Mouse (Mus musculus): ENCODE results near the gene Ap2b1.
A peak's percentile ranks its signal among the peaks of the same experiment; 100 is the strongest.

Gene Ap2b1

DNA sequence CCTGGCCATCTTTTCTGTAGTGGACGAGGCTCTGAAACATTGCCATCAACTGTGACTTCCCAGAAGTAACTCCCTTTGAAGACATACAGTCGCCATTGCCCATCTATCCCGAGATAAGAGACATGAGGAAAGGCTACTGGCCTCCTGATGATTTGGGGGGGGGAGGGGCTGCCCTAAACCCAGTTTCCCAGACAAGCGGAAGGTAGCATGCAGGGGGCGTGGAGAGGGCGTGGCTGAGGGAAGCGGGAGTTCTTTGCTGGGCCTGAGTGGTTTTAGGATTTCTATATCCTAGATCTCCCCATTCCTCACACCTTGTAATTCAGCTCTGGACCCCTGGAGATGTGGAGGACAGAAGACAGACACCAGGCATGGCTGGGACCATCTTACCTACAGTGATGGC is 145.0 kb downstream of the Ap2b1 start:
- no peak for DNase-seq (ENCODE audit: low spot score)

DNA sequence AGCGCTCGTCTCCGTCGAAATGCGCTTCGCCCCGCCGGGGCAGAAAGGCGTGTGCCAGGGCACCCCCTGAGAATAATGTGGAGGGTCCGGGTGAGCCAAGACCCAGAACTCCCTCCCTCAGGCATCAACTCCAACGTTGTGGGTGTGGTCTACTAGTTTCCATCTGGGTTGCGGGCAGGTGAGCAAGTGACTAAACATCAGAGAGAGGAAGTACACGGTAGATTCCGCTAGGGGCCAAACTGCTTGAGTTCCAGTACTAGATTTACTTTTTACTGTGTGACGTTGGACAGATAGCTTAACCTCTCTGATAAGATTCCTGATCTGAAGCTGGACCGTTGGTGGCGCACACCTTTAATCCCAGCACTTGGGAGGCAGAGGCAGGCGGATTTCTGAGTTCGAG is 146.2 kb downstream of the Ap2b1 start:
- no peak for DNase-seq (ENCODE audit: low spot score)

DNA sequence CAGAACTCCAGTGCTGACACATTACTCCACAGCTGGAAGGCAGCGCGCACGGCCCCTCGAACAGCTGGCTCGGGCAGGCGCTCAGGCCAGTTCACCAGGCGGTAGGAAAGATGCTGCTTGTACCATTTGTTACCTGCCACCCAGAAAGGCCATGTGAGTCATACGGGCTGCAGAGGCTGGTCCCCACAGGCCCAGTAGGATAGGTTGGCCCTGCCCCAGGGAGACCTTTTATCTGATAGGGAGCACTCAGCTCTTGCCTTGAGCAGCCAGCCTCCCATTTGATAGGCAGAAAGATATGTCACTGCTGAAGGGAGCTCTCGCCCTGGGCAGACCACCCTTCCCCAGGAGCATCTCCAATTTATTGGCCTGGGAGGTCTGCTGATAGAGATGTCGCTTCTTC is 148.8 kb downstream of the Ap2b1 start:
- no peak for DNase-seq (ENCODE audit: low spot score)

DNA sequence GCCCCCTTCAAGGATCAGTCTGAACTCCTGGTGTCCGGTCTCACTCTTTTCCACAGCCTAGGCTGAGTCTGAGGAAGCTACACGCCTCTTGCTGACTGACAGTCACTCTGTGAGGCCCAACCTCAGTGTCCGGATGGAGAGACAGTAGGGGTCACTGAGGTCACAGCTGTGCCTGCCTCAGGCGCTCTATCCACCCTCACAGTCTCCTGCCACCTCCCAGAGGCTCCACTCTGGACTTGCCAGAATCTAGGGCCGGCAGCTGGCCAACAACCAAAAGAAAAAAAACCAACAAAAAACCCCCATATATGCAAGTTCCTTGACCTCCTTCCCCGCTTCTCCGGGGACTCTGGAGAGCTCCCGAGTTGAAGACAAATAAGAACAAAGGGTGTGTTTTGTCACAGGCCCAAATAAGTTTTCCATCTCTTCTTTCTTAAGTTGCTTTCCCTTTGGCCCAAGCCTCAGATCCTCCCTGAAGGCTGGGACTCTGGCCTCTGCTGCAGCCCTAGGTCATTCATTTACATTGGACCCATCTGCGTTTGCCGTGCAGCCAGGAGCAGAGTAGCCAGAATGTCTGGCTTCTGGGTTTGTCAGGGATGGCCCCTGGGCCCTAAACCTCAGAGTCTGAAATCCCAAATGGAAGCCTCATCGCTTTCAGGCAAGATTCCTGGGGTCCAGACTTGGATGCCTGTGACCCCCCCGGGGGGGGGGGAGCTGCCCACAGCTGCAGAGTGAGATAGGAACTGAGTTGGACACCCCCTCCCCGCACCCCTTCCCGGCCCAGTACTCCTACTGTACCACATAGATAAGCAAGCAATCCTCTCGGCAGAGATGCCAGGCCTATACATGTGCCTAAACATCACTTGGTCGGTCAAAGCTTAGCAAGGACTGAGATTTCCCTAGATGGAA is 149.4 kb downstream of the Ap2b1 start:
- no peak for DNase-seq (ENCODE audit: low spot score)

DNA sequence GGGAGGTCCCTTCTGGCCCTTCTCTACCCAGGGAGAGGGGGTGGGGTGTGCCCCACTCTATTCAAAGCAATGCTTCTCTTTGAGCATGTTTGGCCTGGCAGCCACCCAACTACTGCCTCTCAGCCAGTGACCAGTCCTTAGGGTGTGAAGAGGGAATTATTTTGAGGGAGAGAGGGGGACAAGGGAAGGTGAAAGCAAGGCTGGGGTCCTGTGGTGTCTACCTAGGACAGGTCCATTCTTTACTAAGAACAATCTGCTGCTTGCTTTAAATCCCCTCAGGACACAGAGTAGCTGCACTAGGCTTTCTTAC is 150.1 kb downstream of the Ap2b1 start:
- DNase-seq (ENCODE audit: low spot score) = no peak

DNA sequence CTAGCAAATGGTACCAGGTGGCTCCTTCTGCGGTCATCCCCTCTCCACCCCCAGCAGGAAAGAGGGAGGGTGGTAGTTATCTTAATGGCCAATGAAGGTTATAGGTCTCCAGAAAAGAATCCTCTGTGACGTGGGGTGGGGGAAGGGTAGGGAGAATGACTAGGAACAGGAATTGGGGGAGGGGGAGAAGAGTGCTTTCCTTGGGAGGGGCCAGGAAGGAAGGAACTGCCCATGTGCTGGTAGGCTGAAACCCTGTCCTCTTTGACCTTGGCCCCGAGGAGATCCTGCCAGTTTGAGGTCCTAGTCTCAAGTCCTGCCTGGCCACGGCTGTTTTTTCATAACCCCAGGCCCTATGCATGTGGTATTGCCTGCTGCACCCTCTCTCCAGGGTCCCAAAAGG is 150.5 kb downstream of the Ap2b1 start:
- peak; percentile 40 for DNase-seq (ENCODE audit: low spot score)

DNA sequence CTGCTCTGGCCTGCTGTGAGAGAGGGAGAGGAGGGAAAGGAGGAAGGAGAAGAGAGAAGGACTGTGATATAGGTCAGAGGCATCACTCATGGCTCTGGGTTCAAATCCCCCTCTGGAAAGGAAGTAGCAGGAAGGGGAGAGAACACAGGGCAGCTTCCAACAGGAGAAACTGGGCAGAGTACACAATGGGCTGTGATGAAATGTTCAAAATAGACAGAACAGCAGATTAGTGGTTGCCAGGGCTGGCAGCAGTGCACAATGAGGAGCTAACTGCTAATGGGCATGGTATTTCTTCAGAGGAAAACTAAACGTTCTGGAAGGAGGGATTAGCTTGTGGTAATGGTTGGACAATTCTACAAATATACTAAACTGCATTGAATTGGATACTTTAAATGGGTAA is 151.7 kb downstream of the Ap2b1 start:
- DNase-seq (ENCODE audit: low spot score) = no peak

DNA sequence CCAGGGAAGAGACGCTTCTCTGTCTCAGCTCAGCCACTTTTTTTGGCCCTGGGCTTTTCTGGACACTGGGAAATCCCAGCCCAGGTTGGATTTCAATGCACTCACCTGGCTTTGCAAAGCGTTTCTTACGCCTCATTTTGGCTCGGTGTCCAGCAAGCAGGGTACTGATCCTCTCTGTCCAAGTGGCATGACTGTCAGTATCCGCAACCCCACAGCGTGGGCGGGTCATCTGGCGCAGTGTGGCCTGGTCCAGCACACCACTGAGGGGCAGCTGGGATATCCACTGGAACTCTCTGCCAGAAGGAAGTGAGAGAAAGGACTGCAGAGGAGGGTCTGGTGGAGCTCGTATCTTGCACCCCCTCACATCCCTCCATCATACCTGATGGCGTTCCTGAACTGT is 152.5 kb downstream of the Ap2b1 start:
- no peak for DNase-seq (ENCODE audit: low spot score)

DNA sequence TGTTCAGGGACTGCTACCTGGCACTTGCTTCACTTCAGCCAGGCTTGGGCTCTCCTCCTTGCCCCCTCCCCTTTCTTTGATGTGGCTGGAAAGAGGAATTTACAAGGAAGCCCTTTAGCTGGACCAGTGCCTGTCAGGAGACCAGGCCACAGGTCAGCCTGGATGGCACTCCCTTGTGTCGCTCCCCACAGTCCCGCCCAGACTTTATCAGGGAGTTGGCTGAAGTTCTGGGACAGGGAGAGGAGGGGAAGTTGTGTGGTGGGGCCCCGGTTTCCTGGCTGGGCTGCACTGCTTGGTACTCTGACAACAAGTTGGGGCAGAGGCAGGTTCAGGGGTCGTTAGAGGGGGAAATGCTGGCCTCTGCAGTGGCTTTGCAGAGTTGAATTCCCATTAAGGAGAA is 155.7 kb downstream of the Ap2b1 start:
- no peak for DNase-seq (ENCODE audit: low spot score)
